Mouse (Mus musculus) gastrocnemius, postnatal 4 days (tissue): ENCODE results near the gene Limch1. TPM values are rescaled to one million over a fixed set of nuclear protein-coding genes. Genes with fewer than 3 reads are reported as not detected.

Experiments
- DNase-seq, 2 experiments: peaks; one replicate each; pipeline ENCODE4 v3.0.0; 2021 to 2022; ENCODE audit warnings: low spot score in 2 of 2, mixed read lengths in 2 of 2
- total RNA-seq, 2 experiments: library from RNA; stranded (reverse); gene quantifications; 2 replicates each; pipeline ENCODE4 v1.2.3; 2021

Gene Limch1
- total RNA-seq, 2 experiments from 2014 or later = 232 to 234 TPM

- peak; percentile 27 to 61 for DNase-seq
These were observed 512 bp downstream of the Limch1 start for GRCm38 (mm10) chr5:66745996-66746681.

- DNase-seq = no peak
These were observed 1.1 kb downstream of the Limch1 start for GRCm38 (mm10) chr5:66746761-66747160.

- DNase-seq = no peak
These were observed 2.3 kb downstream of the Limch1 start for GRCm38 (mm10) chr5:66747761-66748430.

GRCm38 (mm10) chr5:66748448-66749115 lies 3.0 kb downstream of the Limch1 start:
- no peak for DNase-seq

- DNase-seq = no peak
These were observed 5.0 kb downstream of the Limch1 start for GRCm38 (mm10) chr5:66750641-66751040.

GRCm38 (mm10) chr5:66751332-66751980 lies 5.8 kb downstream of the Limch1 start:
- no peak for DNase-seq

- DNase-seq = no peak
These were observed 8.0 kb downstream of the Limch1 start for GRCm38 (mm10) chr5:66753620-66754019.

- DNase-seq = no peak
These were observed 11.4 kb downstream of the Limch1 start for GRCm38 (mm10) chr5:66756821-66757705.

- no peak for DNase-seq
These were observed 12.1 kb downstream of the Limch1 start for GRCm38 (mm10) chr5:66757706-66758237.

- DNase-seq = no peak
These were observed 13.7 kb downstream of the Limch1 start for GRCm38 (mm10) chr5:66759354-66759753.

GRCm38 (mm10) chr5:66760747-66761146 lies 15.1 kb downstream of the Limch1 start:
- peak in 1 of 2 experiments; percentile 19 for DNase-seq

GRCm38 (mm10) chr5:66762006-66762405 lies 16.4 kb downstream of the Limch1 start:
- DNase-seq = peak in 1 of 2 experiments; percentile 38

GRCm38 (mm10) chr5:66764129-66764528 lies 18.5 kb downstream of the Limch1 start:
- no peak for DNase-seq

- DNase-seq = no peak
These were observed 20.3 kb downstream of the Limch1 start for GRCm38 (mm10) chr5:66765911-66766310.

GRCm38 (mm10) chr5:66768034-66768433 lies 22.4 kb downstream of the Limch1 start:
- DNase-seq = no peak

GRCm38 (mm10) chr5:66769070-66769469 lies 23.4 kb downstream of the Limch1 start:
- no peak for DNase-seq

GRCm38 (mm10) chr5:66769558-66769957 lies 23.9 kb downstream of the Limch1 start:
- no peak for DNase-seq

GRCm38 (mm10) chr5:66777999-66778710 lies 32.5 kb downstream of the Limch1 start:
- DNase-seq = no peak

GRCm38 (mm10) chr5:66780371-66780770 lies 34.7 kb downstream of the Limch1 start:
- no peak for DNase-seq

- DNase-seq = no peak
These were observed 35.9 kb downstream of the Limch1 start for GRCm38 (mm10) chr5:66781507-66781906.
